Mouse (Mus musculus) ES-E14 (cell line): Measurements from ENCODE around the gene Adcy5. TPM values are rescaled to one million over a fixed set of nuclear protein-coding genes. Genes with fewer than 3 reads are reported as not detected.

ENCODE experiments used
- DNase-seq: peaks from one replicate; pipeline ENCODE4 v3.0.0-alpha.2; 2013; ENCODE audit warnings: low read depth, low spot score
- H3K27ac ChIP-seq: 2 replicates; pipeline ENCODE4 v1.5.1; 2012; ENCODE audit warnings: low read depth, mild to moderate bottlenecking, low read length, moderate library complexity, mixed read lengths; ENCODE audit not compliant: poor library complexity, insufficient read depth, severe bottlenecking
- H3K36me3 ChIP-seq: 2 replicates; pipeline ENCODE4 v1.6.1; 2012; ENCODE audit warnings: mild to moderate bottlenecking, low read length, moderate library complexity, mixed read lengths; ENCODE audit not compliant: control insufficient read depth, poor library complexity, insufficient read depth, severe bottlenecking
- H3K4me1 ChIP-seq, 2 experiments: fragments of 150-350 bp in 1 of 2; sonication (generic) in 1 of 2; 2 replicates each; pipeline ENCODE4 v1.6.1; 2012; ENCODE audit warnings: low read length in 2 of 2, mild to moderate bottlenecking in 1 of 2, mixed read lengths in 1 of 2; ENCODE audit not compliant: control insufficient read depth in 2 of 2, insufficient read depth in 2 of 2, poor library complexity in 1 of 2
- H3K4me3 ChIP-seq, 2 experiments: fragments of 150-350 bp in 1 of 2; sonication (generic) in 1 of 2; 2 replicates each; pipeline ENCODE4 v1.5.1; 2012; ENCODE audit warnings: low read length in 2 of 2, low read depth in 1 of 2, mild to moderate bottlenecking in 1 of 2, mixed read lengths in 1 of 2; ENCODE audit not compliant: insufficient read depth in 1 of 2, poor library complexity in 1 of 2, severe bottlenecking in 1 of 2
- H3K9ac ChIP-seq: 2 replicates; pipeline ENCODE4 v1.6.1; 2012; ENCODE audit warnings: low read depth, mild to moderate bottlenecking, low read length, mixed read lengths; ENCODE audit not compliant: poor library complexity, insufficient read depth, severe bottlenecking
- H3K9me3 ChIP-seq: fragments of 150-350 bp; sonication (generic); 2 replicates; pipeline ENCODE4 v1.6.1; 2012; ENCODE audit warnings: low read depth, mild to moderate bottlenecking, low read length; ENCODE audit not compliant: control insufficient read depth, insufficient read depth
- CHD2 ChIP-seq: IDR thresholded peaks from 2 replicates; pipeline ENCODE4 v1.6.1; 2014; ENCODE audit warnings: mild to moderate bottlenecking, low read depth, low read length, inconsistent platforms
- HCFC1 ChIP-seq: IDR thresholded peaks from 2 replicates; pipeline ENCODE4 v1.6.1; 2012; ENCODE audit warnings: low read length, inconsistent platforms, borderline replicate concordance; ENCODE audit not compliant: insufficient read depth
- MAFK ChIP-seq: IDR thresholded peaks from 2 replicates; pipeline ENCODE4 v1.6.1; 2014; ENCODE audit warnings: mild to moderate bottlenecking, low read depth, low read length, inconsistent platforms; ENCODE audit not compliant: insufficient read depth
- ZC3H11A ChIP-seq: IDR thresholded peaks from 2 replicates; pipeline ENCODE4 v1.6.1; 2012; ENCODE audit warnings: low read depth, mild to moderate bottlenecking, inconsistent platforms, low read length, borderline replicate concordance
- ZNF384 ChIP-seq: IDR thresholded peaks from 2 replicates; pipeline ENCODE4 v1.6.1; 2012; ENCODE audit warnings: low read depth, low read length, inconsistent platforms
- in situ Hi-C, 2 experiments: fragments of 600-800 bp; cut with MboI; formaldehyde crosslinking; loops; one replicate each; pipeline ENCODE4 v1.15.1; 2025; ENCODE audit warnings: low sequenced_read_pairs in 2 of 2, inconsistent platforms in 1 of 2; ENCODE audit not compliant: unreplicated experiment in 2 of 2
- total RNA-seq: library from RNA; depleted of rRNA; stranded (reverse); fragments of 300-350 nt; gene quantifications from 2 replicates; pipeline ENCODE4 v1.2.3, GENCODE M21; 2012

Gene Adcy5
- total RNA-seq, 1 experiment: 0.85 TPM

GRCm38 (mm10) chr16:35249763-35250162 lies 95.1 kb downstream of the Adcy5 start:
- Histone ChIP-seq H3K27ac (no peak overlapping the region), H3K9ac (no peak overlapping the region), H3K9me3 (no peaks in the 10 kb centered on the region), H3K4me1 (no peaks in the 10 kb centered on the region), H3K36me3 (no peaks in the 10 kb centered on the region), H3K4me3 (no peak overlapping the region)
- DNase-seq: no peak
- no peak for TF ChIP-seq ZNF384
- TF ChIP-seq ZC3H11A: no peak
- TF ChIP-seq CHD2: no peak
- no peak for TF ChIP-seq MAFK
- TF ChIP-seq HCFC1: no peak
- in situ Hi-C loops: no loop called here

GRCm38 (mm10) chr16:35251690-35252089 lies 97.0 kb downstream of the Adcy5 start:
- Histone ChIP-seq H3K27ac (no peak overlapping the region), H3K4me1 (no peaks in the 10 kb centered on the region), H3K9me3 (no peaks in the 10 kb centered on the region), H3K9ac (no peak overlapping the region), H3K4me3 (no peak overlapping the region), H3K36me3 (no peaks in the 10 kb centered on the region)
- TF ChIP-seq ZC3H11A: no peak
- TF ChIP-seq HCFC1: no peak
- no peak for TF ChIP-seq ZNF384
- TF ChIP-seq MAFK: no peak
- no peak for TF ChIP-seq CHD2
- DNase-seq: no peak
- in situ Hi-C loops: no loop called here

GRCm38 (mm10) chr16:35252967-35253366 lies 98.3 kb downstream of the Adcy5 start:
- H3K4me1 ChIP-seq: no peaks in the 10 kb centered on the region
- H3K4me3 ChIP-seq: no peak overlapping the region
- H3K36me3 ChIP-seq: no peaks in the 10 kb centered on the region
- no peak for TF ChIP-seq ZNF384
- no peak for TF ChIP-seq ZC3H11A
- TF ChIP-seq MAFK: no peak
- no peak for TF ChIP-seq CHD2
- TF ChIP-seq HCFC1: no peak
- DNase-seq: no peak
- in situ Hi-C loops: no loop called here
- H3K9me3 ChIP-seq: no peaks in the 10 kb centered on the region
- H3K9ac ChIP-seq: no peak overlapping the region
- H3K27ac ChIP-seq: no peak overlapping the region

GRCm38 (mm10) chr16:35255981-35256380 lies 101.3 kb downstream of the Adcy5 start:
- H3K9ac ChIP-seq: no peak overlapping the region
- H3K4me3 ChIP-seq: no peak overlapping the region
- TF ChIP-seq ZNF384 (no peak), MAFK (no peak)
- no peaks in the 10 kb centered on the region for H3K9me3 ChIP-seq
- no peak overlapping the region for H3K27ac ChIP-seq
- no peak for DNase-seq
- no peaks in the 10 kb centered on the region for H3K36me3 ChIP-seq
- in situ Hi-C loops: no loop called here
- no peaks in the 10 kb centered on the region for H3K4me1 ChIP-seq

GRCm38 (mm10) chr16:35270353-35270934 lies 115.8 kb downstream of the Adcy5 start:
- no peak overlapping the region for H3K27ac ChIP-seq
- no peak overlapping the region for H3K4me3 ChIP-seq
- no peaks in the 10 kb centered on the region for H3K36me3 ChIP-seq
- peak; percentile 87 for DNase-seq
- TF ChIP-seq ZC3H11A (peak; percentile 82; the same call in 1 of the 2 replicates), HCFC1 (no peak), ZNF384 (no peak), CHD2 (peak; percentile 53; the same call in 1 of the 2 replicates), MAFK (no peak)
- H3K9me3 ChIP-seq: no peaks in the 10 kb centered on the region
- H3K9ac ChIP-seq: no peak overlapping the region
- peaks cover 0 to 7% of the 10 kb centered on the region in 2 experiments; a peak in 1 of 4 replicates for H3K4me1 ChIP-seq
- in situ Hi-C loops: no loop called here
